Mouse (Mus musculus): Measurements from ENCODE around the gene Cnr2. TPM values are rescaled to one million over a fixed set of nuclear protein-coding genes. Genes with fewer than 3 reads are reported as not detected.

The Cnr2 gene
- total RNA-seq, 2 experiments from 2014 or later: 0.76 to 0.93 TPM

DNA sequence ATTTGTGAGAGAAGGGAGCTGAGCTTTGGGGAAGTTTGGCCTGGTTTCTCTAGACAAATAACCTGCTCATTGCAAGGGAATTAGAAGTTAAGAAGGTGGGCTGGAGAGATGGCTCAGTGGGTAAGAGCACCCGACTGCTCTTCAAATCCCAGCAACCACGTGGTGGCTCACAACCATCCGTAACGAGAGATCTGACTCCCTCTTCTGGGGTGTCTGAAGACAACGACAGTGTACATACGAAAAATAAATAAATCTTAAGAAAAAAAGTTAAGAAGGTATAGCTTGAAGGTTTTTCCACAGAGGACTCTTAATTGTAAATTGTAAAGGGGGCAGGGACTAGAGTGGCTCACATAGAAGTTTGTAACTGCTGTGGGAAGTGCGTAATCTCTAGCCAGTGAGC, 19.6 kb upstream of the Cnr2 start:
- DNase-seq: no peak
- intact Hi-C loops (cut with DNase I): no loop called here

DNA sequence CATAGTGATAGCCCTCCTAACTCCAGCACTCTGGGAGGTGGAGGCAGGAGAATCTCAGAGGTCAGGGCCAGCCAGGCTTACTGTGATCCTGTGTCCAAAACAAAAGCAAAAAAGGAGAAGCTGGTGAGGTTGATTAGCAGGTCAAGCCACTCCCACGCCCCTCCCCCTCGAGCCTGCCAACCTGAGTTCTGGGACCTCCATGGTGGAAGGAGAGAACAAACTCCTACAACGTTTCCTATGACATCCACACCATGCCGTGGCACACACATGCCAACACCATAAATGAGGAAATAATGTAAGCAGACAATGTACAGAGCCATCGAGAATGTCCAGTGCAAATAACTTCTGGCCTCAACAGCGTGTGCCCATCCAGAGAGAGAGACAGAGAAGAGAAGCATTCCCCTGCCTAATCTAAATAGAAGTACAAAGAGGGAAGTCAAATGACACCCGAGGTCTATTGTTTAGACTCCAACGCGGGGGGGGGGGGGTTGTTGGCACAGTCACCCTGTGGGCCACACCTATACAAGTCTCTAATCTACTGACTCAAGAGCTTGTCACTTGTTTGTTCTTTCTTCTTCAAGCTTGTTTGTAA, 19.1 kb upstream of the Cnr2 start:
- DNase-seq: peak; percentile 68 to 70
- intact Hi-C loops (cut with DNase I): loop anchor here (2.0 kb wide), 2 partner anchors 53 to 75 kb away; no protein-coding TSS in a partner anchor

DNA sequence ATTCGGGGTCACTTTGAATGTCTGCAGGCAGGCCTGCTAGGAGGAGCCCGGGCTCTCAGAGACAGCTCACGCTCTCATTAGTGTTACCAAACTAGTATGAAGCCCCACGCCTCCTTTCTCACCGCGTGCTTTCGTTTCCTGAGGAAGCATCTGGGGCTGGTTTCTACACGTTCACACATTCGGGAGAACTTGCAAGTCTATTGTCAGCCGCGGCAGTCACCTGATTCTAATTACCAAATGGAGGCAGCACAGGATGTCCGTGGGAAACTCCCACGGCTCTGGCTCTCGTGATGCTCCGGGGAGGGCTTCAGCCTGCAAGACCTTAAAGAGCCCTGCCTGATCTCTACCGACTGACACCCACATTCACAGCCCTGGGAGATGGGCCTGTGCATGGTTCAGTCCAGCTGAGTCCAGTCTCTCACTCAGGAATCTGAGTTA, 18.6 kb upstream of the Cnr2 start:
- intact Hi-C loops (cut with DNase I): loop anchor here (2.0 kb wide), 2 partner anchors 54 to 76 kb away; no protein-coding TSS in a partner anchor
- DNase-seq: peak; percentile 76 to 78

DNA sequence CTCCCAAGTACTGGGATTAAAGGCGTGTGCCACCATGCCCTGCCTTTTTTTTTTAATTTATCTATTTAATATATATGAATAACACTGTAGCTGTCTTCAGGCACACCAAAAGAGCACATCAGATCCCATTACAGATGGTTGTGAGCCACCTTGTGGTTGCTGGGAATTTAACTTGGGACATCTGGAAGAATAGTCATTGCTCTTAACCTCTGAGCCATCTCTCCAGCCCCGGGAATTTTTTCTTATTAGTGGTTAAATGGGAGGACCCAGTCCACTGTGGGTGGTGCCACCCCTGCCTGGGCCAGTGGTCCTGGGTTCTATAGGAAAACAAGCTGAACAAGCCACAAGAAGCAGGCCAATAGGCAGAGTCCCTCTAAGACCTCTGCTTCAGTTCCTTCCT, 17.5 kb upstream of the Cnr2 start:
- peak in 1 of 2 experiments; percentile 48 for DNase-seq
- intact Hi-C loops (cut with DNase I): loop anchor here (2.0 kb wide), 2 partner anchors 55 to 77 kb away; no protein-coding TSS in a partner anchor

DNA sequence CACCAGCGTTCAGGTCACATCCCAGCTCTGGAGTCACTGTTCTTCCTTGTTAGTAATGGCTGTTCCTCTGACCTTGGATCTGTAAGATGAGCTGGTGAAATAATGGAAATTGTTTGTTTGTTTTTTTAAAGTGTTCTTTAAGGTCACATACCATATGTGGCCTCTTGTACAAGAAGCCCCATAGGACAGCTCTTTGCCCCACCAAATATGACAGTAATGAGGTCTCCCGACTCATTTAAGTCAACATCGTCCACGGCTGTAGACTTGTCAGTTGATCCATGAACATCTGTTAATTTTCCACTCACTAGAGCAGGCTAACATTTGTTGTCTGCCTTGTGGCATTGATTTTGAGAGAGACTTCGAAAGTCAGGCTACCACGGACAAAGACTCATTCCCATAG, 16.2 kb upstream of the Cnr2 start:
- intact Hi-C loops (cut with DNase I): no loop called here
- DNase-seq: no peak

DNA sequence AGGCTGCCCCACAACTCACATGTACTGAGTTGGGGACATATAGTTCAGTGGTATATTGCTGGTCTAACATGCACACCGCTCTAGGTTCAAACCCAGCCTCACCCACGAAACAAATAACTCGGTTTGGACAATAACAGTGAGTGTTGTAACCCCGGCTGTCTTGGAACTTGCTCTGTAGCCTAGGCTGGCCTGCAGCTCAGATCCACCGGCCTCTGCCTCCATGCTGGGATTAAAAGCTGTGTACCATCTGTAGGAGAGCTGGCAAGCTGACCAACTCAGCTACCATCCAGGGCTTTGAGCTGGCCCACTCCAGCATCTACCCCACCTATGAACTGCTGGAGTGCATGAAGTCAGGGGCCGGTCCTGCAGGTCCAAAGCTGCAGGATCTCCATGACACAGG, 15.2 kb upstream of the Cnr2 start:
- intact Hi-C loops (cut with DNase I): loop anchor here (10.0 kb wide), 1 partner anchor 175 kb away; no protein-coding TSS in a partner anchor
- DNase-seq: no peak

DNA sequence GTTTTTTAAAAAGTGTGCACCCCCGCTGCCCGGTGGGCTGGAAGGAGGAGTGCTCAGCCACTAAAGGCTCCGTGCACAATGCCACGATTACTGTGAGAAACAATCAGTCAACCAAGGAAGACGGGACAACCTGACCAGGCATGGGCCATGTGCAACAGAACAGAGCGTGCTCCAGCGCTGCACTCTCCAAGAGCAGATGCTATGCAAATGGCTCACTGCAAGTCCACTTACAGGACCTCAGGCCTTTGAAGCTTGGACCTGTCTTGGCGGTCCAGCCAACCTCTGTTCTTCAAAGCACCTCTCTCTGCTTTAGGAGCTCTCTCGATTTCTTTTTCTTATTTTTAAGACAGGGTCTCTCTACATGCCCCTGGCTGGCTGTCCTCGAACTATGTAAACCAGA, 14.6 kb upstream of the Cnr2 start:
- intact Hi-C loops (cut with DNase I): loop anchor here (10.0 kb wide), 1 partner anchor 176 kb away; no protein-coding TSS in a partner anchor
- no peak for DNase-seq

DNA sequence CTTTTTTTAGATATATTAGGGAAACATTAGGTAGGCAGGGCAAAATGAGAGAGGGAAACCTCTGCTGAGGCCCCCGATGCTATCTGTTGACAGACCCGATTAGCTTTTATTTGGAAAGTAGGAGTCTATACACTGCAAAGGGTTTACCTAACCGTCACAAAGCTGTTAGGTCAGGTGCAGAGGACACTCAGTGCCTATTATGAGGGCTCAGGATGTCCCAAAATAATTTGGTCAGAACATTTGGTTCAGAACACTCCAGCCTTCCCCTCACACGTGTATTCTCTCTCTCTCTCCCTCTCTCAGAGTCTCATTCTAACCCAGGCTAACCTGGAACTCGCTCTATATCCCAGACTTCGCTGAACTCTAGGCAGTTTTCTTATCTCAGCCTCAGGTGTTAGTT, 13.2 kb upstream of the Cnr2 start:
- intact Hi-C loops (cut with DNase I): loop anchor here (10.0 kb wide), 1 partner anchor 177 kb away; no protein-coding TSS in a partner anchor
- no peak for DNase-seq

DNA sequence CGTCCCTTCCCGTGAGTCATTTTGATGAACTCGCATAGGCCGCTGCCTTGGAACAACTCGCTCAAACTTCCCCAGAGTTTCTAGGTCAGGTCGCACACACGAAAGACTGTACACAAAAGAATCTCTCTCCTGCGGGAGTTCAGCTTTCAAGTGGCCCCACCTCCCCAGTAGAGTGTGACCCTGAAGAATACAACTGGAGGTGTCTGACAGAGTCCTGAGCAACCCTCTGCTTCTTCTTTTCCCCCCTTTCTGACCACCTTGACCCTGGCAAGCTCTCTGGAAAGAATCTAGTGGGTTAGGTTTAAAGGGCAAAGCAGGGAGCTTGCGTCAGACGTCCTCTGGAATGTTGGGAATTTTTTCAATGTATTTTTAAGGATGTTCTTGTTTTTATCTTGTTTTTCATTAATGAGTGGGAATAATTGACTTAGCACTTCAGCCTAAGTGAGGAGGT, 11.8 kb upstream of the Cnr2 start:
- intact Hi-C loops (cut with DNase I): loop anchor here (10.0 kb wide), 1 partner anchor 179 kb away; no protein-coding TSS in a partner anchor

DNA sequence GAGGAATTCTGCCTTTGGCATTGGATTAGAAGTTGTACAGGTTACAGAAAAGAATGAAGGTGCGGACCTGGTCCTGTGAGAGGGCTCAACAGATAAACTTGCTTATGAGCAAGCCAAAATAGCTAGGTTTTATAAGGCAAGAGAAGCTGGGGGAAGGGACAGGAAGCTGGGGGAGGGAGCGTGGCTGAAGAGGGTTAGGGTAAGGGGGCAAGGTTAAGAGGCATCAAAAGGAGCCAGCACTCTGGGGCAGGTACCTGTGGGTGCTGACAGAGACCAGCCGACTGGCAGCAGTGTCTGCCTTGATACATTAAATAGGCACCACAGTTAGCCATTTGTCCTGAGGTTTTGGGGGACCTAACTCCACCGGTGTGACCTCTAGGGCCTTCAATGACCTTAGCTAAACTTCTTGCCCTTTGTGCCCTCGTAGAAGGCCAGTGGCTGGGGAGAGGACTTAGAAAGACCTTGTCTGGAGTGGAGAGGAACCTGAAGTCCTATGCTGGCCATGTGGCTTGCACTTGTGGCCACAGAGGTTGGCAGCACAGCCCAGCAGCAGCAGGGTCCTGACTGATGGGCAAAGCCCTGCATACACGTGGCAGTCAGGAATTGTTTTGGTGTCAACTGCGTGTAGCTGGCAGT, 11.2 kb upstream of the Cnr2 start:
- intact Hi-C loops (cut with DNase I): loop anchor here (10.0 kb wide), 1 partner anchor 179 kb away; no protein-coding TSS in a partner anchor

More for the DNA sequence above, 11.8 kb upstream of the Cnr2 start:
- DNase-seq: no peak

DNA sequence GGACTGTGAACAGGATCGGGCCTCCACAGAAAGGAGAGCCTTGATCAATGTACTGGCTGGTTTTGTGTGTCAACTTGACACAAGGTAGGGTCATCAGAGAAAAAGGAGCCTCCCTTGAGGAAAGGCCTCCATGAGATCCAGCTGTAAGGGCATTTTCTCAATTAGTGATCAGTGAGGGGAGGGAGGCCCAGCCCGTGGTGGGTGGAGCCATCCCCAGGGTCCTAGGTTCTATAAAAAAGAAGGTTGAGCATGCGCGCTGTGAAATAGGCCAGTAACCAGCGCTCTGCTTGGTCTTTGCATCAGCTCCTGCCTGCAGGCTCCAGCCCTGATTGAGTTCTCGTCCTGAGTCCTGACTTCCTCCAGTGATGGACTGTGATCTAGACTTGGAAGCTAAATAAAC, 10.7 kb upstream of the Cnr2 start:
- intact Hi-C loops (cut with DNase I): loop anchor here (10.0 kb wide), 1 partner anchor 180 kb away; no protein-coding TSS in a partner anchor

More for the DNA sequence above, 11.2 kb upstream of the Cnr2 start:
- DNase-seq: no peak

DNA sequence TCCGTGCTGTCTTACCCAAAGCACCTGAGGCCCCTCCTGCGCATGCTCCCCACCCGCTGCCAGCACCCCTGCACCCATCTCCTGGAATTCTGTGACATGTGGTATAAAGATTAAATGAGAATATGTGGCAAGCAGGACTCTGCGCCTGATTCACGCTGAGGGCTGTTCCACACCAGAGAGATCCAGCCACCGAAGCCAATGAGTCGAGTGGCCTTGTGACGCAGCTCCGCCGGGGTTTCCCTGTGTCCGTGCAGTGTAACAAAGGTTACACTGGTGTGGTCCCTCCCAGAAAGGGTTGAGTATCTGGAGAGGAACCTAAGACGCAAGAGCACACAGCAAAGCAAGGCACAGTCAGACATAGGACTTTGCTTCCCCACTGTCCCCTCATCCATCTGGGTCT, 9.5 kb upstream of the Cnr2 start:
- intact Hi-C loops (cut with DNase I): loop anchor here (10.0 kb wide), 1 partner anchor 181 kb away; no protein-coding TSS in a partner anchor

More for the DNA sequence above, 10.7 kb upstream of the Cnr2 start:
- DNase-seq: no peak

DNA sequence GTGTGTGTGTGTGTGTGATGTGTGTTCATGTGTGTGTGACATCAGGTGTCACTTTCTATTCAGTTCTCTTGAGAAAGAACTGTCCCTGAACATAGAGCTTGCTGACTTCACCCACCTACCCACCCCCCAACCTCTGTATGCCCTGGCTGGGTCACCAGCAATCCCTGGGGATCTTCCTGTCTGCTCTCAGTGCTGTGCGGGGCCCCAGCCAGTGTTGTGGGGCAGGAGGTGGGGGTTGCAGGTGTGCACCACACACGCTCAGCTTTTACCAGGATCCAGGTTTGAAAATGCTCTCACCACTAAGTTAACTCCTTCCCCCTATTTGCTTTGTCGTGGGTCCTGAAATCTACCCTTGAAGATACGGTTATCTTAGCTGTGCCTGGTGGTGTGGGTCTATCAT, 9.0 kb upstream of the Cnr2 start:
- DNase-seq: no peak
- intact Hi-C loops (cut with DNase I): loop anchor here (10.0 kb wide), 1 partner anchor 181 kb away; no protein-coding TSS in a partner anchor

More for the DNA sequence above, 9.5 kb upstream of the Cnr2 start:
- DNase-seq: no peak

DNA sequence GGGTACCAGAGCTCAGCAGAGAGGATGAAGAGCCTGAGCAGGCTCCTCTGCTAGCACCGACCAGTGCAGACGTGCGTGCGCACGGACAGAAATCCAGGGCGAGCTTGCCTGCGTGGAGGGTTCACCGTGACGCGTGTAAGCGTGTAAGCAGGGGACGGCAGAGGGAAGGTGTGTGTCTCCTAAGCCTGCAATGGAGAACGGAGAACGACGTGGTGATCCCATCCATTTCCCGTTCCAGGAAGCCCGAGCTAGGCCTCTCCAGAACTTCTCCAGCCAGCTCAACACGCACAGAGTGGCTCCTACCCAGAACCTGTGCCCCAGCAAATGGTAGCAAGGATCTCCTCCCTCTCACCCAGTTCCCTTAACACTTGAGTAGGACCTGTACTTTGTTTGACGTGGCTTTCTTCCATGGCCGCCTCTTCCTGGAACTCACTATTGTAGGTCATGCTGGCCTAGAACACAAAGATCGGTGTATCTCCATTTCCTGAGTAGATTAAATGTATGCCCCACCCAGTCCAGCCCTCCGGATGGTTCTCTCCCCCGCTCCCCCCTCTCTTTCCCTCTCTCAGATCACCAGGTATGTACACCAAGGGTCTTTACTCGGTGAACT, 6.6 kb upstream of the Cnr2 start:
- intact Hi-C loops (cut with DNase I): loop anchor here (10.0 kb wide), 1 partner anchor 184 kb away; no protein-coding TSS in a partner anchor
- no peak for DNase-seq

DNA sequence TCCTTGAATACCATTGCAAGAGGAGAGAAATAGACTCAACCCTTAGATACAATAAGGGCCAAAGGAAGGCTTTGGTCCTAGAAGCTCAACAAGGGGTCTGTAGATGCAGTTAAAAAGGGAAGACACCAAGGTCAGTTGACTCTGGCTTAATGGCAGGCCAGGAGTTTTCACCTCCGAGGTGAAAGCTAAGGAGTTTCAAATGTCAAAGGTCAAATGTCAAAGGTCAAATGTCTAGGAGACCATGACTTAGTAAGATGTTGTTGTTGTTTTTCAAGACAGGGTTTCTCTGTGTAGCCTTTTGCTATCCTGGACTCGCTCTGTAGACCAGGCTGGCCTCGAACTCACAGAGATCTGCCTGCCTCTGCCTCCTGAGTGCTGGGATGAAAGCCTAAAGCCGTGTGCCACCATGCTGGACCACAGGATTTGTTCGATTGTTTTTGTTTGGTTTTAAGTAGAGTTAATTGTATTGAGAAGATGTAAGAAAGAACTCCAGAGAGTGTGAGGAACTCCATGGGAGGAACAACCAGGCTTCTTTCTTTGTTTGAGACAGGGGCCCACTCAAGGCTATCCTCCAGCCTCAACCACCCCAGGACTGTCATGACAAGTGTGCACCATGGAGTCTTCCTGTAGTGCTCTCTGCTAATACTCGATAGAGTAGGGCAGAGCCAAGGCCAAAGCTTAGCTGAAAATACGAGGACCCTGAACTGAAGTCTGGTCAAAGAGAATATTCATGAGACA, 5.9 kb upstream of the Cnr2 start:
- intact Hi-C loops (cut with DNase I): loop anchor here (10.0 kb wide), 1 partner anchor 185 kb away; no protein-coding TSS in a partner anchor
- no peak for DNase-seq

DNA sequence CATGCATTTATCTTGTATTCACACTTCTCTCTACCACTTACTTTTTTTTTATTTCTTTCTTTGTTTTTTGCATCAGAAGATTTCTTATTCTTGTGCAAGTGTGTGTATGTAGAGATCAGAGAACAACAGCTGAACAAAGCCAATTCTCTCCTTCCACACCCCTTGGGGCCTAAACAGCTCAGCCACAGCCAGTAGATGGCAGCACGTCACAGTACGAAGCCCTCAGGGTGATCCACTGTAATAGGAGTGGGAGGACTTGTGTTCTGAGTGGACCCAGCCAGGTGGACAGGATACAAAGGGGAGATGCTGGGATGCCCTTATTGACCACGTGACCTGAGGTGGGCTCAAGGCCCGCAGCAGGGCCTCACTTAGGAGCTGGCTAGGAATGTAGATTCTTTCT, 5.3 kb upstream of the Cnr2 start:
- DNase-seq: peak; percentile 82 to 88
- intact Hi-C loops (cut with DNase I): loop anchor here (2.0 to 10.0 kb wide), 5 partner anchors 29 to 185 kb away; partner anchors contain the start of genes Gale and Rpl11

DNA sequence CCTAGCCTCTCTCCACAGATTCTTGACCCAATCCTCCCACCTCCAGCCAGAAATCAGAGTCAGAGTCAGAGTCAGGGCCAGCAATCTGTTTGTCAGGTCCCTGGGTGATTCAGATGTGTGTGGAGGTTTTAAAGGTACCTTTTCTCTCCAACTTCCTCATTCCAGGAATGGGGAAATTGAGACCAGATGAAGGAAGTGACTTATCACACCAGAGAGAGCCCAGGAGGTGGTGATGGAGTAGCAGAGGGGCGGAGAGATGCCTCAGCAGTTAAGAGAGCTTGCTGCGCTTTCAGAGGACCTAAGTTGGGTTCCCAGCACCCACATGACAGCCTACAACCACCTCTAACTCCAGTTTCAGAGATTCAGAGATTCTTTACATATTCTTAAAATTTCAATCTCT, 3.7 kb upstream of the Cnr2 start:
- intact Hi-C loops (cut with DNase I): loop anchor here (2.0 to 5.0 kb wide), 4 partner anchors 27 to 161 kb away; partner anchors contain the start of genes Gale and Rpl11
- no peak for DNase-seq

DNA sequence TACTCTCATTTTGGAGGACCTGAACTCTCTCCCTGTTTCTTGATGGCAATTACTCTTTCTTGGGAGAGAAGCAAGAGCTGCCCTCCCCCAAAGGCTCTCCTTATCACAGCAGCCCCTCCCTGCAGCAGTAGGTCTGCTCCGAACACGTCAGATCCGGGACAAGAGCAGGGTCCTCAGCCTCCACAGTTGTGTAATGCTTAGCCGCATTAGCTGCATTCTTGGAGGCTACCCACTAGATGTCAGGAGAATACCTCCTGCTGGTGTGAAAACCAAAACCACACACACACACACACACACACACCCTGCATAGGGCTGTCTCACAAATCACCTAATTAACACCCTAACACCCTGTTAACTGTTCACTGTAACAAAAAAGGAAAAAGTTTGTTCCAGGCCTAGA, 2.3 kb upstream of the Cnr2 start:
- intact Hi-C loops (cut with DNase I): loop anchor here (5.0 kb wide), 3 partner anchors 39 to 159 kb away; partner anchors contain the start of genes Gale and Rpl11
- DNase-seq: no peak

DNA sequence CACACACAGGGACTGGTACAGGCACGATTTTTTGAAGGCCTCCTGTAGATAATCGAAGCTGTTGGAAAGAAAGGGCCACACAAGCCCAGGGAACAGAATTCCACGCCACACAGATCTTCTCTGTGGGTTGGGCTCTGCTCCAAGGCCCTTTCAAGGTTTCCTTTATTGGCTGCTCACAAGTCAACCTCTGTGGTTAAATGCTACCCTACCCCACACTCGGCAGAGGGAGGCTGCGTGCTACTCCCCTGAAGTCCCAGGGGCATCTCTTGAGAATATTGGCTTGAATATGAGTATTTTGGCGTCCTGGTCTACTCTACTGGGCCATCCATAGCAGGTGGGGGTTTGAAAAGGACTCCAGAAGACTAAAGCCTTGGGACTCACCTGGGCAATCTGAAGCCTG, 963 bp downstream of the Cnr2 start:
- intact Hi-C loops (cut with DNase I): no loop called here
- no peak for DNase-seq

All from heart, postnatal 14 days (tissue).